Mouse (Mus musculus): ENCODE measurements at regions not wholly inside any gene's neighbourhood (a gene's known extent, or its start where the extent isn't known, plus 50 kb on each side); places are given as distances from the start of the nearest gene placed in this dataset.
A peak's percentile ranks its signal among the peaks of the same experiment; 100 is the strongest.

DNA sequence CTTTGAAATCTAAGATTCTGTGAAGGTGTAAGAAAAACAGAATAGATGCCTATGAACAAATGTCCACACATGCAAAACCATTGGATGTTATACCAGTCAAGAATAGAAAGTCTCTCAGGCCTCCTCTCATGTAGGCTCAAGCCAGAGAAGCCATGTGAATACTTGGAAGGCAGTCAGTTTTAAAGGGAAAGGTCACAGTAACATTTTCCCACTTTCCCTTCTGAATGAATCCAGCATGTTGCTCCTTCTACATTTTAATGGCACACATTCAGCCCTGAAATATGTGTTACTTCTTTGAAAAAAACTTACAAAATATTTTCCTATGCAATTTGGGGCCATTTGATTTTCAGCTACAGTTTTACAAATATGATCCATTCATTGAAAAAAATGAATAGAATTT lies 186.1 kb downstream of the Lurap1l start:
- ATAC-seq (ENCODE audit: low FRiP score, low TSS enrichment): no peak
- Histone ChIP-seq H3K9ac (ENCODE audit: low read length) (no peak overlapping the region), H3K4me3 (ENCODE audit: low read depth, low read length) (no peak overlapping the region), H3K27me3 (ENCODE audit: control insufficient read depth, insufficient read depth, low read length) (no peaks in the 10 kb centered on the region), H3K27ac (replicated peaks) (no peak overlapping the region), H3K4me1 (replicated peaks; ENCODE audit: control insufficient read depth, insufficient read depth) (no peaks in the 10 kb centered on the region), H3K4me2 (replicated peaks; ENCODE audit: low read depth) (no peak overlapping the region), H3K36me3 (ENCODE audit: control insufficient read depth, insufficient read depth, low read length) (no peaks in the 10 kb centered on the region), H3K9me3 (ENCODE audit: control insufficient read depth, low read length) (no peaks in the 10 kb centered on the region)
- DNase-seq (ENCODE audit: low spot score): no peak
- TF ChIP-seq EP300 (optimal IDR thresholded peaks at IDR 0.05) (no peak), CTCF (IDR thresholded peaks at IDR 0.05; ENCODE audit: low read depth) (no peak)

DNA sequence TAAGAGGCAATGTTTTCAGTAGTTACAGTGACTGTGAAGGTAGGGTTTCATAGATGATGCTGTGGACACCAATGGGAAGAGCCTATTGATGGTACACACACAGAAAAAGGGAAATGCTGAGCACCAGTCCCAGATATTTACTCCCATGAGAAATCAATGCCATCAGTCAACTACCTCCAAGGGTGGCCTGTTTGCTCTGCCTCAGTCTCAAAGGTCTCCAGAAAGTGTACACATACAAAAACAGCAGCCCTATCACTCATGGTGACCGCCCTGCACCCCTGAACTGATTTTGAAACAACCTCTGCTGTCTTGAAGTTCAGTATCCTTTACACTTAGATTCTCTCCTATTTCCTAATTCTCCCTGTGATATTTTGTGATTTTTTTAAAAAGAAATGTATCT lies 187.2 kb downstream of the Lurap1l start:
- 66% methylated on average over 1 of the region's 1 CpGs for WGBS
- H3K4me1 ChIP-seq (replicated peaks; ENCODE audit: control insufficient read depth, insufficient read depth): no peaks in the 10 kb centered on the region
- TF ChIP-seq CTCF (IDR thresholded peaks at IDR 0.05; ENCODE audit: low read depth) (no peak), EP300 (optimal IDR thresholded peaks at IDR 0.05) (no peak)
- no peaks in the 10 kb centered on the region for H3K36me3 ChIP-seq (ENCODE audit: control insufficient read depth, insufficient read depth, low read length)
- H3K9me3 ChIP-seq (ENCODE audit: control insufficient read depth, low read length): no peaks in the 10 kb centered on the region
- ATAC-seq (ENCODE audit: low FRiP score, low TSS enrichment) (no peak), DNase-seq (ENCODE audit: low spot score) (no peak)
- H3K4me2 ChIP-seq (replicated peaks; ENCODE audit: low read depth): no peak overlapping the region
- no peak overlapping the region for H3K4me3 ChIP-seq (ENCODE audit: low read depth, low read length)
- H3K27me3 ChIP-seq (ENCODE audit: control insufficient read depth, insufficient read depth, low read length): no peaks in the 10 kb centered on the region
- H3K27ac ChIP-seq (replicated peaks): no peak overlapping the region
- no peak overlapping the region for H3K9ac ChIP-seq (ENCODE audit: low read length)

DNA sequence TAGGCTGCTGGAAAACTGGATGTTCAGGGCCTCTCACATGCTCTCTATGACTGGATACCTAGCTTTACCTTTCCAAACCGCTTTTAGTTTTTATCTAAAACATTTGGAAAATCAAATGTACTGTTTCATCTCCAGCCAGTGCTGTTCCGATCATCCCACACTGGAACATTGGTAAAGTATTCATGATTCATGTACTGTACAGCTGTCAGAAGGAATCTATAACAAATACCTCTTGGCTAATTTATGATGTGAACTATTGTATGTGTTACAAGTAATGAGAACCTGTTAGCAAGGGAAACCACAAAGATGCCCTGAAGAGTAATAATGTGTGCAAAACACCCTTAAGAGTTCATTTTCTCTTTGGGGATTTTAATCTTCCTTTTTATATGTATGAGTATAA lies 190.6 kb downstream of the Lurap1l start:
- no peak overlapping the region for H3K27ac ChIP-seq (replicated peaks)
- no peak overlapping the region for H3K4me2 ChIP-seq (replicated peaks; ENCODE audit: low read depth)
- no peaks in the 10 kb centered on the region for H3K36me3 ChIP-seq (ENCODE audit: control insufficient read depth, insufficient read depth, low read length)
- ATAC-seq (ENCODE audit: low FRiP score, low TSS enrichment) (no peak), DNase-seq (ENCODE audit: low spot score) (no peak)
- no peak overlapping the region for H3K4me3 ChIP-seq (ENCODE audit: low read depth, low read length)
- WGBS: 61% methylated on average over 2 of the region's 2 CpGs
- H3K9ac ChIP-seq (ENCODE audit: low read length): no peak overlapping the region
- TF ChIP-seq EP300 (optimal IDR thresholded peaks at IDR 0.05) (no peak), CTCF (IDR thresholded peaks at IDR 0.05; ENCODE audit: low read depth) (no peak)
- H3K9me3 ChIP-seq (ENCODE audit: control insufficient read depth, low read length): no peaks in the 10 kb centered on the region
- H3K27me3 ChIP-seq (ENCODE audit: control insufficient read depth, insufficient read depth, low read length): no peaks in the 10 kb centered on the region
- no peaks in the 10 kb centered on the region for H3K4me1 ChIP-seq (replicated peaks; ENCODE audit: control insufficient read depth, insufficient read depth)

DNA sequence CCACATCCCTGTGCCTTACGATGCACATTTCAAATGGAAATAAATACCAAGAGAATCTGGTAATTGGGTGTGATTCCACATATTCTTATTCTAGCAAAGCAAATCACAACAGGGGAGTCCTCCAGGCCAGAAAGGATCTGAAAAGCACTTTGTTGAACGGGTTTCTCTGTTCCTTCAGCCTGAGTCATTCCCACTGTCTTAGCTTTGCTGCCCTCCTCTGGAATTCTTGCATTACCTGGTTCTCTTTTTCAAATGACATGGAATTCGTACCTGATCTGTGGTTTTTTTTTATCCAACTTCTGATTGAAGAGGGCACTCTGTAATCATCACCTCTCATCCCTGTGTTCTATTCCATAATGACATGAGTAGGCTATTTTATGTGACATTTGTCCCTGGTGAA lies 200.9 kb downstream of the Lurap1l start:
- Histone ChIP-seq H3K9ac (ENCODE audit: low read length) (no peak overlapping the region), H3K36me3 (ENCODE audit: control insufficient read depth, insufficient read depth, low read length) (no peaks in the 10 kb centered on the region), H3K4me2 (replicated peaks; ENCODE audit: low read depth) (no peak overlapping the region), H3K27me3 (ENCODE audit: control insufficient read depth, insufficient read depth, low read length) (no peaks in the 10 kb centered on the region), H3K27ac (replicated peaks) (no peak overlapping the region), H3K9me3 (ENCODE audit: control insufficient read depth, low read length) (no peaks in the 10 kb centered on the region), H3K4me1 (replicated peaks; ENCODE audit: control insufficient read depth, insufficient read depth) (no peaks in the 10 kb centered on the region), H3K4me3 (ENCODE audit: low read depth, low read length) (no peak overlapping the region)
- DNase-seq (ENCODE audit: low spot score) (peak; percentile 15), ATAC-seq (ENCODE audit: low FRiP score, low TSS enrichment) (no peak)
- 50% methylated on average over 3 of the region's 3 CpGs for WGBS
- TF ChIP-seq EP300 (optimal IDR thresholded peaks at IDR 0.05) (no peak), CTCF (IDR thresholded peaks at IDR 0.05; ENCODE audit: low read depth) (peak; percentile 73)

DNA sequence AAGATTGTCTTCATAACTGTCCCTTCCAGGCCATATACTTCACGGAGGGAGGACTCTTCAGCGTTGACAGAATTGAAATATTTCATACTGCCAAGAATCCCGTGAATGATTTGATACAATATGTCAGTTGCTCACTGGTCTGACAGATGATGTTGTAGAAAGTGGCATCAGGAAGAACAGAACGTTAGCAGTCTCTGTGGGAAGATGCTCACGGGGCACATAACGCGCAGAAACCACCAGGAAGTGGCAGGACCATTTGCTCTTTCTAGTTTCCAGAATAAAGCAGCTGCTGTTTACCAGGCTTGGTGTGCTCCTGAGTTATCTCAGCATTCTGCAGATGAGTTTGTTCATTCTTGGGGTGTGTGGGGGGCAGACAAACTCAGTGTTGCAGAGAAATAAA lies 206.0 kb downstream of the Lurap1l start:
- Histone ChIP-seq H3K27me3 (ENCODE audit: control insufficient read depth, insufficient read depth, low read length) (no peaks in the 10 kb centered on the region), H3K4me2 (replicated peaks; ENCODE audit: low read depth) (no peak overlapping the region), H3K9me3 (ENCODE audit: control insufficient read depth, low read length) (no peaks in the 10 kb centered on the region), H3K9ac (ENCODE audit: low read length) (no peak overlapping the region), H3K36me3 (ENCODE audit: control insufficient read depth, insufficient read depth, low read length) (no peaks in the 10 kb centered on the region), H3K4me3 (ENCODE audit: low read depth, low read length) (no peak overlapping the region), H3K4me1 (replicated peaks; ENCODE audit: control insufficient read depth, insufficient read depth) (no peaks in the 10 kb centered on the region), H3K27ac (replicated peaks) (no peak overlapping the region)
- TF ChIP-seq CTCF (IDR thresholded peaks at IDR 0.05; ENCODE audit: low read depth) (no peak), EP300 (optimal IDR thresholded peaks at IDR 0.05) (no peak)
- WGBS: 84% methylated on average over 7 of the region's 7 CpGs
- no peak for ATAC-seq (ENCODE audit: low FRiP score, low TSS enrichment)
- DNase-seq (ENCODE audit: low spot score): no peak

DNA sequence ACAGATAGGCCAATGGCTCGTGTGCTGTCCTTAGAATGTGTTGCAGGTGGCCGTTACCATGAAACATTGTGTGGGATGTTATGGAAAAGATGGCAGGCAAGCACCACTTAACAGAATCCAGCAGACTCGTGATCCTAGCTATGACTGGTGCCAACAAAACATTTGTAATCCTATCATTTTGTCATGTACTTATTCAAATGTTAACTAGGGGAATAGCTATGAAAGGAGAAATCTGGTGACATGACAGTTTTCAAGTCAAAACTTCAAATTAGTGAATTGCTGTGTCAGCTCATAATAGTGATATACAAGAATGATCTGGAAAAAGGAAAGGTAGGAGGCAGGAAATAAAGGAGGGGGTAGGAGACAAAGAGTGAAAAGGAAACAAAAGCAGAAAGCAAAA lies 213.7 kb downstream of the Lurap1l start:
- TF ChIP-seq EP300 (optimal IDR thresholded peaks at IDR 0.05) (no peak), CTCF (IDR thresholded peaks at IDR 0.05; ENCODE audit: low read depth) (no peak)
- Histone ChIP-seq H3K36me3 (ENCODE audit: control insufficient read depth, insufficient read depth, low read length) (no peaks in the 10 kb centered on the region), H3K4me3 (ENCODE audit: low read depth, low read length) (no peak overlapping the region), H3K27me3 (ENCODE audit: control insufficient read depth, insufficient read depth, low read length) (no peaks in the 10 kb centered on the region), H3K4me1 (replicated peaks; ENCODE audit: control insufficient read depth, insufficient read depth) (no peaks in the 10 kb centered on the region), H3K4me2 (replicated peaks; ENCODE audit: low read depth) (no peak overlapping the region), H3K9me3 (ENCODE audit: control insufficient read depth, low read length) (no peaks in the 10 kb centered on the region), H3K9ac (ENCODE audit: low read length) (no peak overlapping the region), H3K27ac (replicated peaks) (no peak overlapping the region)
- DNase-seq (ENCODE audit: low spot score) (no peak), ATAC-seq (ENCODE audit: low FRiP score, low TSS enrichment) (no peak)
- 47% methylated on average over 3 of the region's 3 CpGs for WGBS

All from stomach, postnatal 0 days (tissue).